Mouse (Mus musculus): ENCODE measurements at regions not wholly inside any gene's neighbourhood (a gene's known extent, or its start where the extent isn't known, plus 50 kb on each side); places are given as distances from the start of the nearest gene placed in this dataset.

DNA sequence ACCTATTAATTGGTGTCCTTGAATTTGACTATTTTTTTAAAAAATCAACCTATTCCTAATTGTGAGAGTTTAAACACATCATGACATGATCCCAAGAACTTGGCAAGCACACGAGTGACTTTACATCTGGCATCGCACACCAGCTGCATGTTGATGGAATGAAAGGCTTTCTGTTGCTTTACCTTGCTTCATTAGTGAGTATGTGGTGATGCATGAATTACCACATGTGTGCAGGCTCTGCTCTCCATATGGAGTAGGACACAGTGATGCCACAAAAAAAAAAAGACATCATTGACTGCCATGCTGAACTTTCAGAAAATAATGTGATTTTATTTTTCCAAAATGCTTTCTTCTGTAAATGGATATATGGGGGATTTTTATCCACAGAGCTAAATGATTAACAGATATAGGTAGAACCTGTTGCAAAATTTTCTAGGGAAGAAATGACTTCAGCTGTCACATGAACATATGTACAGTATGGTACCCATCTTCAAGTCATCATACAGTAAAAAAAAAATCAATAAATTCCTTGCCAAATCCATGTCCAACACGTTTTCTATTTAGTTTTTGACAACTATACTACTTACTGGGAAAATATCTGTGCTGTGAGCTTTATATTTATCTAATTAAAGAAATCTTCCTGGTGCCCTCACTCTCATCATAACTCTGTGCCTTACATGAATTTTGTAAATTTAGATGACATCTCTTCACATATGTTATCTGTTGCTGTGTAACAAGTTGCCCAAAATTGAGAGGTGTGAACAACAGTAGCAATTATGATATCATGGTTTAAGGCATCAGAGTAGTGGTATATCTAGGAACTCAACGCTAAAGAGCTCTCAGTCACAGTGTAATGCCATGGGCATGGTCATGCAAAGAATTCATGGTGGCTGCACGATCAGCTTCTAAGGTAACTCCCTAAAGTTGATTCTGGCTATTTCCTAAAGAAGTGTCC, 84.0 kb upstream of the Arrdc3 start:
- no peak for DNase-seq (ENCODE audit: low spot score in 2 of 2)

DNA sequence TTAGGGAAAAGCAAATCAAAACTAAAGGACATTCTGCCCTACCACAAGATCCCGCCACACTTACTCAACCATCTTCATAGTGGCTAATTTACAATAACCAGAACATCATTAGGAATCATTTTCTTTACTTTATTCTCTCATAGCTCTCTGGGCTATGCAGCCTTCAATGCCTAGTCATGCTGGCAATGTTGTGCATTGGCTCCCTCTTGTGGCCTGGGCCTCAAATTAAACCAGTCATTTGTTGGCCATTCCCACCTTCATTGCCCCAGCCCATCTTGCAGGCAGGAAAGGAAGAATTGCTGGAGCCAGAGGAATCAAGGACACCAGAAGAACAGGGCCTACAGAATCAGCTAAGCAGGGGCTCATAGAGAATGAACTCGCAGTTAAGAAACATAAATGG, 77.0 kb upstream of the Arrdc3 start:
- DNase-seq (ENCODE audit: low spot score in 2 of 2), result peak; percentile 12 to 30

DNA sequence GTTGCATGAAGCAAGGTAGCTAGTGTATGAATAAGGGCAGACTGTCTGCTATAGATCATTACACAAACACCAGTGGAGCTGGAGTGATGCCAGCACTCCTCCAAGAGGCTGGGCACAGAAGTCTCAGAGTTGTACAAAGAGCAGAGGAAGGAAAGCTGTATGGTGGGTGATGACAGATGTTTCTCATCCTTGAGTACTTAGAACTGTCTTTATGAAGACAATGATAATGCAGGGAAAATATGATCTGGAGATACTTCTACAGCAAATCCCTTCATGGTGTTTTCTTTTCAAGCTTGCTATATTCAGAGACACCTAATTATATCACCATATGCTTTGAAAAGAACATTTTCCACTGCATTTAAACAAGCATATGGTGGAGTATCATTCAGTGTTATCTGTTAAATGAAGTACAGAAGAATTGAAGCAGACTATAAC, 56.1 kb upstream of the Arrdc3 start:
- DNase-seq (ENCODE audit: low spot score in 2 of 2), result peak; percentile 8 to 21
